Mouse (Mus musculus) heart, postnatal 36 days (tissue): ENCODE results near the gene Psma6. TPM values are rescaled to one million over a fixed set of nuclear protein-coding genes. Genes with fewer than 3 reads are reported as not detected.
"Not testable (repeated sequence)": the region's sequence is repeated elsewhere in the genome, so short reads cannot be mapped to it uniquely, and the experiment has no call there.

Experiments used
- DNase-seq, 2 experiments: peaks; one replicate each; pipeline ENCODE4 v3.0.0; 2021 to 2022
- intact Hi-C: fragments of 180-260 bp; cut with DNase I; formaldehyde crosslinking; loops from one replicate; pipeline ENCODE4 v1.15.1; 2025
- total RNA-seq, 2 experiments: library from RNA; stranded (reverse); gene quantifications; 2 replicates each; pipeline ENCODE4 v1.2.3; 2021

The Psma6 gene
- 100 to 1,000 TPM; 162 to 167 TPM for total RNA-seq

- no peak for DNase-seq
- intact Hi-C loops: no loop called here
Observed at GRCm38 (mm10) chr12:55384023-55384749, at the start of gene Psma6. Psma6 (plus strand) TSS chr12:55384222.

DNA sequence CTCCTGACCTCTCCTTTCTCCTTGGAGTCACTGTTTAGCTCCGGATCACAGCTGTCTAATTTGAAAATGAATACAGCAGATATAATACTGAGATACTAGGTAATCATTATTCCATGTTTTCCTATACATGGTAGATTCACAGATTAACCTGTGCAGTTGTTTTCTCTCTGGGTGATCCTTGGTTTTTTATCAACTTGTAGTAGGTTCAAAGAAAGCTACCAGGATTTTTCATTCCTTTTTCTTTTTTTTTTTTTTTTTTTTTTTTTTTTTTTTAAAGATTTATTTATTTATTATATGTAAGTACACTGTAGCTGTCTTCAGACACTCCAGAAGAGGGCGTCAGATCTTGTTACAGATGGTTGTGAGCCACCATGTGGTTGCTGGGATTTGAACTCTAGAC, 45.5 kb upstream of the Psma6 start:
- intact Hi-C loops, DNase-seq: not testable (repeated sequence)

DNA sequence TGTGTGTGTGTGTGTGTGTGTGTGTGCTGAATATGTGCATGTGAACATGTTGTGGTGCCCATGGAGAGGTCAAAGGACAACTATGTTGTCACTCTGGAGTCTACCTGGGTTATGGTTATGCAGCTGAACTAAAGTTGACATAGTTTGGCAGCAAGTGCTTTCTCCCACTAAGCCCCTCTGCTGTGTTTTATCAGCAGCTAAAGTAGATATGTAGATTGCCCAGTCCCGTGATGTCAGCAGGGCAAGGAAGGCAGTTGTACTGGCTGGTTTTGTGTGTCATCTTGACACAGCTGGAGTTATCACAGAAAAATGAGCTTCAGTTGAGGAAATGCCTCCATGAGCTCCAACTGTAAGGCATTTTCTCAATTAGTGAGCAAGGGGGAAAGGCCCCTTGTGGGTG, 41.0 kb upstream of the Psma6 start:
- intact Hi-C loops: not testable (repeated sequence)

GRCm38 (mm10) chr12:55343998-55344397, 40.0 kb upstream of the Psma6 start:
- no peak for DNase-seq
- intact Hi-C loops: no loop called here

More for the DNA sequence above, 41.0 kb upstream of the Psma6 start:
- not testable (repeated sequence) for DNase-seq

GRCm38 (mm10) chr12:55344583-55344982, 39.4 kb upstream of the Psma6 start:
- intact Hi-C loops: no loop called here

DNA sequence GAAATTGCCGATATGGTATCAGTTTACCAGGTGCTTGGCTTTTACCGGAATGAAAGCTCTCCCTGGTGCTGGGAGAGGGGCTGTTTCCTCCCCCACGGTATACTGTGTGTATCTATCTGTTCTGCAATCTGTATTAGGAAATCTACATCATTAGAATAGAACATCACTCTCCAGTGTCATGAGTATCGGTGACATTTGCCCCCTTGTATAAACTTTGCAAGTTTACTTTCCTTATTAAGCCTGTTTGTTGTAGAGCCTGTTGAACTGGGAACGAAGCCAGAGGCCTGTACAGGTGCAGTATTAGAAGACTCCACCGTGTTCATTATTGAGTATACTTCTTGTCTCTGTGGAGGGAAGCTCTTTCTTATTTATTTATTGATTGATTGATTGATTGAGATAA, 30.6 kb upstream of the Psma6 start:
- no peak for DNase-seq
- intact Hi-C loops: no loop called here

More at GRCm38 (mm10) chr12:55344583-55344982, 39.4 kb upstream of the Psma6 start:
- DNase-seq: peak; percentile 13 to 24

- DNase-seq: peak; percentile 41 to 51
- intact Hi-C loops: loop anchor here (1.0 to 5.0 kb wide), 3 partner anchors 40 to 144 kb away; no protein-coding TSS in a partner anchor
Observed at GRCm38 (mm10) chr12:55354904-55355303, 29.1 kb upstream of the Psma6 start.

DNA sequence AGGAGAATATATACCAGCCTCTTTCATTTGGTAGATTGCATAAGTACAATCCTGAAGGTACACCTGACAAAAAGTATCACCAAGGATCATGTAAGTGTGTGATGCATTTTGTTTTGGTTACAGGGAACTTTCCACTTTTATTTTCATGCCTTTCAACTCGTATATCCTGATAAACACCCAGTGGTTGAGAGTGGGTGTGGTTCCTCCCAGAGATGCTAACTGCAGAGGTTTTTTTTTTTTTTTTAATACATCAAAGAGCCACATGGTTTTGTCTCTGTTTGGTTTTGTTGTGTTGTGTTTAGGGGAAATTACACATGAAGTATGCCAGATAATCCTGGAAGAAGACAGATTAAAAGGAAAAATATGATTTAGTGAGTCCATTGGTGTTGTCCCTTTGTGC, 26.7 kb upstream of the Psma6 start:
- intact Hi-C loops: loop anchor here (5.0 kb wide), 1 partner anchor 40 kb away; no protein-coding TSS in a partner anchor
- no peak for DNase-seq

GRCm38 (mm10) chr12:55360929-55361328, 23.1 kb upstream of the Psma6 start:
- intact Hi-C loops: no loop called here

DNA sequence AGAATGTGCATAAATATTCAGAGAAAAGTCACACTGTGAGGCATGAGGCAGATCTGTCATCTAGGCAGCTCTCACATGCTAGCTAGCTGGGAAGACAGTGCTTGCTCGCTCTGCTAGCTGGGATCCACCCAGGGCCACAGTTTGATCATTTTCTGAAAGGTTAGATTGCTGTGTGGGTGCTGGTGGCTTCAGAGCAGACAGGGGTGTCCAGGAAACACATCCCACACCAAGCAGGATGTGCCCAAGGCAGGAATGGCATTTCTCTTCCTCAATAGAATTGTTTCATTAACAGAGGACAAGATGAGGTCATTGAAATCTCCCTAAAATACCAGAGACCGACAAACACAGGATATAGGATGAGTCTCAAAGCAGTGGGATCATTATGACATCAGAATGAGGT, 18.9 kb upstream of the Psma6 start:
- no peak for DNase-seq
- intact Hi-C loops: no loop called here

More at GRCm38 (mm10) chr12:55360929-55361328, 23.1 kb upstream of the Psma6 start:
- no peak for DNase-seq

DNA sequence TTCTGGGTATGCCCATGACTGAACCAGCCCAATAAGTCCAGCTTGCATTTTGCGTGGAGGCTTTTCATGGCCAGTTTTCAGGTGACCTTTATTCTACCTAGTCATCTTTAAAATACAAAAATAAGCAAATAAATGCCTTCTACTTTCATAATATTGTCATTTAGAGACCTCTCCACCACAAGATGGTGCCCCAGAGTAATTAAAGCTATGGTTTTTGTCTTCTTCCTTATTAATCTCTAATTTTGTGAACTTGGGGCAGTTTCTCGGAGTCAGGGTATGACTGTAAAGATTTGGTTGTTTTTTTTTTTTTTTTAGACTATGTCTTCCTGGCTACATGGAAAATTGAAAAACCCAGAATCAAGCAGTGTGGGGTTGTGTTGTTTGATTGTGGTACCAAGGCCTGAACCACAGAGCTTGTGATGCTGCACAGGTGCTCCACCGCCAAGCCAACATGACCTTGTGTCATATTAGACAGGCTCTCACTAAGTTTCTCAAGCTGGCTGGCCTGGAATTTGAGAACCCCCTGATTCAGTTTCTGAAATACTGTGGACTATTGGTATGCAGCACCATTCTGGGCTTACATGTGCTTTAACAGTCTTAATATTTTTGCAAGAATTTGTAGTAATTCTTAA, 11.5 kb upstream of the Psma6 start:
- no peak for DNase-seq
- intact Hi-C loops: loop anchor here (1.0 kb wide), 2 partner anchors 123 to 127 kb away; no protein-coding TSS in a partner anchor

- no peak for DNase-seq
- intact Hi-C loops: loop anchor here (2.0 kb wide), 1 partner anchor 20 kb away; no protein-coding TSS in a partner anchor
Observed at GRCm38 (mm10) chr12:55376956-55377609, 6.9 kb upstream of the Psma6 start.

- DNase-seq: no peak
- intact Hi-C loops: loop anchor here (2.0 kb wide), 1 partner anchor 19 kb away; no protein-coding TSS in a partner anchor
Observed at GRCm38 (mm10) chr12:55377610-55377980, 6.4 kb upstream of the Psma6 start.

- intact Hi-C loops: no loop called here
- no peak for DNase-seq
Observed at GRCm38 (mm10) chr12:55384826-55385225, 804 bp downstream of the Psma6 start.

- peak; percentile 43 to 55 for DNase-seq
- intact Hi-C loops: no loop called here
Observed at GRCm38 (mm10) chr12:55385931-55386330, 1.9 kb downstream of the Psma6 start.

DNA sequence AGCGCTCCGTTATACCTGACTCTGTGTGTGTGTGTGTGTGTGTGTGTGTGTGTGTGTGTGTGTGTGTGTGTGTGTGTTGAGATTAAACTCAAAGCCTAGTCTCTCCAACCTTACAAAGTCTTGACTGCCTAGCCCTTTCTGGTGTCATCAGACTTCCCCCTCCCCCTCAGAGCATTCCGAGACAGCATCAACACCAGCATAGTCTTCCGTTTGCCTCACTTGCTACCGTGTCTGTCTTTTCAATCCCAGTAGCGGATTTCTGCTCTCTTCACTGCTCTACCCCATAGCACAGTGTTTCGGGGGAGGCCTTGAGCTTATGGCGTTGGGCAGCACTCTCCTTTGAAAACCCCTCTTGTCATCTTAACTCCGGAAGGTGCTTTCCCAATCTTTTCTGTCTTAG, 2.4 kb downstream of the Psma6 start:
- no peak for DNase-seq
- intact Hi-C loops: no loop called here

GRCm38 (mm10) chr12:55387083-55387787, 3.2 kb downstream of the Psma6 start:
- no peak for DNase-seq
- intact Hi-C loops: no loop called here

DNA sequence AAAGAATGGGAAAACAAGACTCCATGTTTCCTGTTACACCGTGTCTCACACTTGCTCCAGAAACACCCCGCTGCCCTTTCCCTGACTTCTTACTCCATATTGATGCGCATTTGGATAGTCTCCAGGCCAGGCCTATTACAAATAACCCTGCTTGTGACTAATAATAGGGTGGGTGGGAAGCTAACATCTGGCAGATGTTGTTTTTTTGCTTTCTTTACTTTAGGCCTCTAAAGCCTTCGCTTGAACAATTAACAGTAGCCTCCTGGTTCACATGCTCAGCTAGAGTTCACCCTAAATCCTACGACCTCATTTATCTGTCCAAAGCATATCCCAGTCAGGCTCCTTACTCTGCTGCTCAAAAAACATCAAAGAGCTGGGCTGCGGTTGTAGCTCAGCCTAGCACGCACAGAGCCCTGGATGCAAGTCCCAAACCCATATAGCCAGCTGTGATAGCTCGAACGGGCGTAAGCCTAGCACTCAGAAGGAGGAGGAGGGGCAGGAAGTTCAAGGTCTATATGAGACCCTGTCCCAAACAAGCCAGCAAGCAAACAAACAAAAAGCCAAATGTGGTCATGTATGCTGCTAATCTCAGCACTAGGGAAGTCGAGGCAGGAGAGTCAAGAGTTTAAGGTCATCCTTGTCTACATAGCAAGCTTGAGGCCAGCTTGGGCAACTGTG, 3.9 kb downstream of the Psma6 start:
- intact Hi-C loops: no loop called here
- DNase-seq: no peak

DNA sequence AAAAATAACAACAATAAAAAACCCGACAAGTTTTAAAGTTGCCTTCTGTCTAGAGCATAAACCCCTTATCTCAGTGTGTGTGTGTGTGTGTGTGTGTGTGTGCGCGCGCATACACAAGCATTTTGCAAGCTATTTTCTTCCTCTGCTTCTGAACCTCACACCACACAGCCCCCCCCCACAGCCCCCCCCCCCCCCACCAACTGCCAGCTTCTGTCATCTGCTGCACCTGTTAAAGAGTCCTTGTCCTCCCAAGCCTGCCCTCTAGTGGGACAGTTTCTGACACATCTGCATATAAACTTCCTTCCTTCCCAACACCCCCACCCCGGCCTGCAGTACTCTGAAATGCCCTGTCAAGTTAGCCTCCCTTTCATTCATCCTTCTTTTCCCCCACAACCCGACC, 4.5 kb downstream of the Psma6 start:
- peak; percentile 30 to 52 for DNase-seq
- intact Hi-C loops: no loop called here
